Mouse (Mus musculus): ENCODE results near the gene Gm42742.

The Gm42742 gene

DNA sequence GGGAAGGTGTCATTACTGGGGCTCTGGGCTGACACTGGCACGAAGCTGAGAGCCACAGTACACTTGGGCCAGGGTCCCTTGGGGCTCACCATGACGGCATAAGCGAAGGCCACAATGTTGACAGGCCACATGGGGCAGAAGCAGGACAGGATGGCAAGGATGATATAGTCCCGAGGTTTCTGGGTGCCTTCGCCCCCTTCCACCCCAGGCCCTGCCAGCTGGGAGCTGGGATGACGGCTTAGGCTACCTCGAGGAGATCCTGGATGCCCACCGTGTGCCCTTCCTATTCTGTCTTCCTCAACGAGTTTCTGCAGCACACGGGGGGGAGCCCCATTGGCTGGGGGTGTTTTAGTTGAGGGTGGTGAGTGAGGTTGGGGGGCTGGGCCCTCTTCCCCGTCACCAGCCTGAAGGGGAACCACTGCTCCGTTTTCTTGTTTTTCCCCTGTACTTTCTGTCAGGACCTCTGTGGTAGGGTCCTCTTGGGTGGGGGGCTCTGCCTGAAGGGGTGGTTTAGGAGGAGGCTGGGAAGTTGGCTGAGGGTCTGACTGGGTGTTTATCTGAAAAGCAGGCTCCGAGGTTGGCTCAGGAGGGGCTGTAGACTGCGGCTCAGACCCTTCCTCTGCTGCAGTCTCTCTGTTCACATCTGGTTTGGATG, 1.5 kb downstream of the Gm42742 start:
- DNase-seq: no peak

- DNase-seq: no peak
Observed at GRCm38 (mm10) chr7:127018416-127019305, 2.2 kb downstream of the Gm42742 start.

DNA sequence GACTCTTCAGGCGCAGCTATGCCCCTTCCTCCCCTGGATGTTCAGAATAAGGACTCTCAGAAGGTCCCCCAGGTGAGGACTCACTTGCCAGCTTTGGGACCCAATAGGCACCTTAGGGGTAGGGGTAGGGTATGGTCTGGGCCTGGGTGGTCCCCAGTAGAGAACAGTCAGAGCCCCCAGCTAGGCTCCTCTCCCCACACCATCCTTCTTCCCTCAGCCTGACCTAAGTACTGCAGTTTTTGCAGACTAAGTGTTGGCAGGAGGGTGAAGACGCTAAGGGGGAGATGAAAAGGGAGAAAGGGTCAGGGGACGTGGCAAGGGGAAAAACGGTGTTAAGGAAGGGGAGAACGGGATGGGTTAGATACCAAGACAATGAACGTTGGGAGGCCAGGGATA, 2.9 kb downstream of the Gm42742 start:
- no peak for DNase-seq

- peak; percentile 97 for DNase-seq
Observed at GRCm38 (mm10) chr7:127016971-127017949, 3.6 kb downstream of the Gm42742 start, which contains the start of gene Pagr1a. Pagr1a (minus strand) TSS chr7:127017352.

GRCm38 (mm10) chr7:127016486-127016938, 4.4 kb downstream of the Gm42742 start:
- no peak for DNase-seq

DNA sequence TGATC, 4.6 kb downstream of the Gm42742 start, which contains the start of gene Pagr1b:
Gene Pagr1b (minus strand): TSS at position 4 of the 5 bp plus-strand sequence.
- DNase-seq: no peak

DNA sequence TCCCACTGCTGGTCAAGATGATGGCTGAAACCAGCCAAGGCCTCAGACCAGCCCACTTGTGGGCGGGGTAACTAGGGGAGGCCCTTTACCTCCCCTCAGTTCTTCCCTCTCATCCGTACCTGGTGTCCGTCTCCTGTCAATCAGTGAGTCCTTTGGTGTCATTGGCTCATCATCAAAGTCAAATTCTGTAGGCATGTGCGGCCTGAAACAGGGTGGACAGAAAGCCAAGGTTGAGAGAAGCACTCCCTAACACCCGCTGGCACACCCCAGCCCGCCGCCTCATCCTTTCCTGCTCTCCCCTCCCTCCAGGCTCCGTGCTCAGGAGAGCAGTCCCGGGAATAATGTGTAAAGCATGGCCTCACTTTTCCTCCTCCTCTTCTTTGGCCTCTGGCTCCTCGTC, 4.8 kb downstream of the Gm42742 start:
- peak; percentile 60 to 63 for DNase-seq

DNA sequence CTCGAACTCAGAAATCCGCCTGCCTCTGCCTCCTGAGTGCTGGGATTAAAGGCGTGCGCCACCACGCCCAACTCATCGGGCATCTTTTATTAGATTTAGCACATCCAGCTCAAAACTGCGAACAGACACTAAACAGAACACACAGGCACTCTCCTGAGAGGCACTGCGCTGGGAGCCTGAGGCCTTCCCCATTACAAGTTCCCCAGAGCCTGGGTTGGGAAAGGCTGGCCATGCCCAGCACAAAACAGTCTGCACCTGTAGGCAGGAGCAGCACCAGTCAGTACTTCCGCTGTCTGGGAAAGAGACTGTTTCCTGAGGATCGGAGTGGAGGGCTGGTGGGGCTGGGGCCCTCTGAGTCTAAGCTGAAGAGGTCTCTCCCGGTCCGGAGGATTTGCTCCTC, 5.9 kb downstream of the Gm42742 start:
- no peak for DNase-seq

DNA sequence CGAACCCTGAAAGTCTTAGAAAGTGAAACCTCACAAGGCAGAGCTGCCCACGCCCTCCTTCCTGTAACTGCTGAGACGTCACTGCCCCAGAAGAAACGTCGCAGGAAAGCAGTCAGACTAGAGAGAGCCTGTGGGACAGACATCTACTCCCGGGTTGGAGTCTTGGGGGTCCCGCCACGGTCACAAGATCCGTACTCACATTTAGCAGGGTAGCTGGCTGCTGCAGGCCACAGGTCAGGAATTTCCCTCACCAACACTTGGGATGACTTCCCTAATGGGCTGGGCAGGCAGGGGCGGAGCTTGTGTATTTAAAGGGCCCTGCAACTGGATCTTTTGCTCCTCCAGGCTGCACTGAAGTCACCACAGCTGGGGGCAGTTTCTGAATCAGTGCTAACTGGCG, 6.6 kb downstream of the Gm42742 start, which contains the start of gene Mvp:
Gene Mvp (minus strand): TSS at position 302 of the 400 bp plus-strand sequence.
- DNase-seq: peak; percentile 80 to 84

- DNase-seq: no peak
Observed at GRCm38 (mm10) chr7:127013385-127013784, 7.5 kb downstream of the Gm42742 start.

- no peak for DNase-seq
Observed at GRCm38 (mm10) chr7:127012845-127013244, 8.1 kb downstream of the Gm42742 start.

DNA sequence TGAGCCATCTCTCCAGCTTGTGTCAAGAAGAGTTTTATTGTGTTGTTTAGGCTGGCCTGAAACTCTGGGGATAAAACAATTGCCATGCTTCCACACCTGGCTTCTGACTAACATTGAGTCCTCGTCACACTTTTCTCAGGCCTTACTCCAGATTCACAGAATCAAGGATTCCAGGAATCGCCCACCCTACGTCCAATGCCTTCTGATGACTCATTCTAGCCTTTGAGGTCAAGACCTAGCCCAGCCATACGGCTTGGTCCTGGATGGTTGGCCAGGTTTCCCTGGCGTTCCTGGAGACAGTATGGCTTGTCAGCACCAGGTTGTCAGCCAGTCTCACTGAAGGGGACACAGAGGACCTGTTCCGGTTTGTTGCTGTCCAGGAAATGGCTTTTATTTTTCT, 8.5 kb downstream of the Gm42742 start:
- no peak for DNase-seq

DNA sequence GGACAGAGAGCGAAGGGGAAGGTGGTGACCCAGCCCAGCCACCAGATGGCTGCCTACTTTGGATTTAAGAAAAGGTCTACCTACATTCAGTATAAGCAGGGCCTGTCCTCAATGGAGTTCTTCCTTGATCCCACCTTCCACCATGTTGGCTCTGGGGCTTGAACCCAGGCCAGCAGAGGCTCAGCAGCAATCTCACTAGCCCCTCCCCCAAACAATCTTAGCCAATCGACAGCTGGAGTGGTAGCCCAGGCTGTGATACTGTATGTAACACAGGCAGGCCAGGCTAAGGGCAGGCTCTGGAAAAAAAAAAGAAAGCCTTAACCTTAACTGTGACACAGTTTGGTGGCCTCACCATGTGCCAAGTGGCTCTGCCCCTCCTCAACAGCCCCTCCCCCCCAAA, 9.2 kb downstream of the Gm42742 start:
- no peak for DNase-seq

- no peak for DNase-seq
Observed at GRCm38 (mm10) chr7:127011051-127011450, 9.8 kb downstream of the Gm42742 start.

DNA sequence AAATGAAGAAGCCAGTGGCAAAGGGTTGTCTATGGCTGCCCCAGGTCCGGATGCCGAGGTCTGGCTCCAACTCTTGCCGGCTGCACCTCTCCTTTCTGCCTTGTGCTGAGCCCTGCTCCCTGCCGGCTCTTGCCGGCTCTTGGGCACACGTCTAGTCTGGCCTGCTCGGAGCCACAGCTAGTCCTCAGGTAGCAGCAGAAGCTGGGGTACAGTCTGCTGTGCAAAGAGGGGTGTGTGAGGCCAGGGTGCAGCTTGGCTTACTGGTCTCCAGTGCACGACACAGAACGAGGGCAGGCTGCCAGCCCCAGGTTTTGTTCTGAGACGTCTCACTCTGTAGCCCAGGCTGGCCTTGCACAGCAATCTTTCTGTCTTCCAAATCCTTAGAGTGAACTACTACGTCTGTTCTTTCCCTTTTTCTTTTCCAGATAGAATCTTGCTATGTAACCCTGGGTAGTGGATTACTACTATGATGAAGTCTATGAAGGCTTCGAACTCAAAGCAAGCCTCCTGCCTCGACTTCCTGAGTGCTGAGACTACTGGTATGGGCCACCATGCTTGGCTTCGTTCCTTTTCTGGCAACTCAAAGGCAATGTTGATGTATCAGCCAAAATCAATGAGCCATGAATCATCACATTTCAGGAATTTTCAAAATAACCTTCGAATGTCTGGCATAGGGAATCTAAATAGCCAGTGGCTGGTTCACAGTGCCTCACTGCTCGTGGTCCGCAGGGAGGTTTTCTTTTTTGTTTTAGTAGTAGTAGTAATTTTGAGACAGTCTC, 11.4 kb downstream of the Gm42742 start:
- DNase-seq: no peak

DNA sequence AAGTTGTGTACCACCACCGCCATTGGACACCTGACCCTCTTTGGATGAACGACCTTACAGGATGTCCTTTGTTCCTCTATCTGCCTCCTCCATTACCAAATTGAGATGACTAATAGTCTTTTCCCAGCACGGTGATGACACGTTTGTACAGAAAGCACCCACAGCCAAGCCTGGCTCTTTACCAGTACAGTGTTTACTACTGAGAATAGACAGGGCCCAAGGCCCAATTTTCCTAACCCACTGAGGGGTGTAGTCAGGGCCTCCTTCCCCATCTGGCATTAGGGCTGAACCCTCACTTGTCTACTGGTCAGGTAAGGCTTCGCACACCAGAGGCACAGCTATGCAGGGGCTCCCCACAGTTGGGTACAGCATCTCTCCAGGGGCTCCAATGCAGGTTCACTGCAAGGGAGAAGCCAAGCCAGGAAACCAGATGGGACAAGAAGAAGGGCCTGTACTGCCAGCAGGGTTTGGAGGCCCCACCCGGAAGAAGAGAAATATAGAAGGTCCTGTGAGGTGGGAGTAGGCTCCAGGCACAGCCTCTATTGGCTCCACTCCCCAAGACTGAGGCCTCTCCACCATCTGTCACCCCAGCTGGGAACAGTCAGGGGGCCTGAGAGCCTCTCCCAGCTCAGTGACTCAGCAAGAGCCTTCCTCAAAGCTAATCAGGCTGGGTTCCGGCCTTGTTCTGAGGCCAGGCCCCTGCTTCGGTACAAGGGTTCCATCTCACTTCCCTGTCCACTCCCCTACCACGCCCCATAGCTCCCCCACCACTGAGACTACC, 12.5 kb downstream of the Gm42742 start:
- peak; percentile 73 to 88 for DNase-seq

- DNase-seq: no peak
Observed at GRCm38 (mm10) chr7:127007313-127008024, 13.4 kb downstream of the Gm42742 start.

- no peak for DNase-seq
Observed at GRCm38 (mm10) chr7:127004122-127004875, 16.6 kb downstream of the Gm42742 start.

DNA sequence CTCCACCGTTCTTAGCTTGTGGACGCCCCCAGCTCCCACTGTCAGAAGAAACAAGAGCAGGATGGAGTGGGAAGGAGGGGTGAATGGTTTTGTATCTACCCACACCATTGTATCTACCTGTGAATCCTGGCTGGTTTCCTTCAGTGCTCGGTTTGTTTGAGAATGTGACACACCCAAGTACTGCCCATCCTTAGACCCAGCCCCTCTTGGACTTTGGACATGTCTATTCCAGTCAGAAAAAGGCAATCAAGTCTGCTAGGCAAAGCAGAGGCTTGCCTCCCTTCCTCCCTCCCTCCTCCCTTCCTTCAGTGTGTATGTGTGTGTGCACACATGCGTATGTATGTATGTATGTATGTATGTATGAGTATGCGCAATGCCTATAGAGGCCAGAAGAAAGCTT, 17.3 kb downstream of the Gm42742 start:
- no peak for DNase-seq

DNA sequence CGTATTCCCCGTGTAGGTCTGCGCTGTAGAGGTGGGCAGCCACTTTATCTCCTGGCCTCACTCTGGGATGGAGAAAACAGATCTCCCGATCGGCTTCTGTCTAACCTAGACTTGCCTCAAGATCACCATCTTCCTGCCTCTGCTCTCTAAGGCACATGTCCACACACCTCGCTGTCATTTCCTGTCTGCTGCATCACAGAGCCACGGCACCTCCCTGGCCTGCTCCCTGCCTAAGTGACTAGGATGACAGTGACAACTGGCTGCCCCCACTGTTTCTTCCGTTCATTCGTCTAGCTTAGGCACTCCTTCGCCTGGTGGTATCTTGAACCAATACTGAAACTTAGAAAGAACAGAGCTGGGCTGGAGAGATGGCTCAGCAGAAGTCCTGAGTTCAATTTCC, 21.3 kb downstream of the Gm42742 start:
- no peak for DNase-seq

All from lung, postnatal 4 days (tissue).